Mouse (Mus musculus): ENCODE data around the gene Reln.

GRCm38 (mm10) chr5:22003858-22004257 is 340.6 kb downstream of the Reln start:
- TF ChIP-seq E2F4 (IDR thresholded peaks at IDR 0.05; ENCODE audit: insufficient read depth), result no peak
- no peak for TF ChIP-seq MAX (IDR thresholded peaks at IDR 0.05; ENCODE audit: low read depth)
- TF ChIP-seq POLR2A (IDR thresholded peaks at IDR 0.05; ENCODE audit: insufficient read length, low read depth), result no peak
- TF ChIP-seq USF1 (IDR thresholded peaks at IDR 0.05; ENCODE audit: low read depth), result no peak
- no peak for TF ChIP-seq TCF12 (IDR thresholded peaks at IDR 0.05; ENCODE audit: insufficient read depth, poor library complexity, severe bottlenecking)
